In genomic region chr16:38131041-38131440, GRCm38 (mm10) we compare ENCODE assay signal across 15 mouse cellular contexts. TPM values are rescaled to one million over a fixed set of nuclear protein-coding genes. Genes with fewer than 3 reads are reported as not detected.
DNase-seq lines count a peak whose midpoint lies in the region; ATAC-seq and TF ChIP-seq lines count a peak whose summit lies in the region.
"Had no signal": no experiment of that assay in that cellular context is flagged by ENCODE, and none has a peak within 500 bp of the region (broad histone marks: within the 10 kb centered on the region; RNA-seq: fewer than 3 reads in every experiment).

No protein-coding gene starts in this region.

- no peaks in the 10 kb centered on the region for H3K9me3 ChIP-seq in heart, embryonic 15.5 days (replicated peaks)
- no peaks in the 10 kb centered on the region for H3K9me3 ChIP-seq in lung, embryonic 15.5 days
- no peaks in the 10 kb centered on the region for H3K9me3 ChIP-seq in CH12.LX (replicated peaks; ENCODE audit: low read length)
- H3K9me3 ChIP-seq: hindbrain, embryonic 15.5 days; limb, embryonic 13.5 days; midbrain, embryonic 12.5 days had no signal

- in situ Hi-C loops in CH12.LX (cut with MboI; ENCODE audit: low pct_ligation_motif_present, low pct_unique_long_range_greater_than_20kb, low sequenced_read_pairs) = no loop called here

- H3K36me3 ChIP-seq in heart, embryonic 15.5 days = no peaks in the 10 kb centered on the region
- no peaks in the 10 kb centered on the region for H3K36me3 ChIP-seq in lung, embryonic 15.5 days
- H3K36me3 ChIP-seq in CH12.LX (replicated peaks in 1 of 2; ENCODE audit: control insufficient read depth in 1 of 2, insufficient read depth in 1 of 2, low read length in 1 of 2) = peaks cover 0 to 21% of the 10 kb centered on the region in 2 experiments
- no peaks in the 10 kb centered on the region for H3K36me3 ChIP-seq in macrophage (ENCODE audit: inconsistent target)
- H3K36me3 ChIP-seq: hindbrain, embryonic 15.5 days; midbrain, embryonic 12.5 days had no signal

- DNase-seq in heart, adult 8-10 months (ENCODE audit: low spot score) = no peak
- no peak for DNase-seq in lung, adult 2 months
- no peak for DNase-seq in CH12.LX (ENCODE audit: extremely low read depth)
- no peak for DNase-seq in adrenal gland, adult 18-20 months (ENCODE audit: low spot score in 2 of 2)
- DNase-seq: cerebellum, adult 9-11 months; gastrocnemius, postnatal 14 days; kidney, postnatal 25 days; right cerebral cortex, postnatal 4 days had no signal

- TF ChIP-seq CTCF in lung, adult 2 months (IDR thresholded peaks at IDR 0.05; ENCODE audit: insufficient read depth, low read length) = no peak
- no peak for TF ChIP-seq CTCF in CH12.LX (conservative IDR thresholded peaks at IDR 0.05 in 1 of 2, IDR thresholded peaks at IDR 0.05 in 1 of 2; ENCODE audit: low read depth in 2 of 2, low read length in 2 of 2)

- H3K4me3 ChIP-seq in heart, embryonic 15.5 days = no peak overlapping the region
- H3K4me3 ChIP-seq in lung, embryonic 15.5 days = no peak overlapping the region
- no peak overlapping the region for H3K4me3 ChIP-seq in lung, adult 2 months (replicated peaks; ENCODE audit: extremely low read depth, low read depth, low read length)
- H3K4me3 ChIP-seq in CH12.LX (replicated peaks in 1 of 3; ENCODE audit: low read depth in 2 of 3, low read length in 2 of 3, poor library complexity in 1 of 3) (peak overlapping the region in 2 of 3 experiments; percentile 34 to 60), macrophage (ENCODE audit: inconsistent target) (no peak overlapping the region)
- H3K4me3 ChIP-seq: hindbrain, embryonic 15.5 days; limb, embryonic 13.5 days; midbrain, embryonic 12.5 days had no signal

- H3K79me2 ChIP-seq in CH12.LX (replicated peaks; ENCODE audit: control insufficient read depth, extremely low read depth, insufficient read depth, poor library complexity, severe bottlenecking) = peaks cover 42% of the 10 kb centered on the region
- H3K79me2 ChIP-seq in macrophage (ENCODE audit: inconsistent target) = peaks cover 100% of the 10 kb centered on the region

- no peak for TF ChIP-seq EP300 in CH12.LX (IDR thresholded peaks at IDR 0.05; ENCODE audit: low read length)

- peaks cover 49% of the 10 kb centered on the region for H3K4me1 ChIP-seq in heart, embryonic 15.5 days (replicated peaks)
- peaks cover 45% of the 10 kb centered on the region for H3K4me1 ChIP-seq in lung, embryonic 15.5 days
- peaks cover 21% of the 10 kb centered on the region for H3K4me1 ChIP-seq in lung, adult 2 months (ENCODE audit: control insufficient read depth, insufficient read depth, low read length)
- H3K4me1 ChIP-seq in CH12.LX (ENCODE audit: control insufficient read depth in 1 of 2, insufficient read depth in 2 of 2) = peaks cover 9 to 49% of the 10 kb centered on the region in 2 experiments

- dilution Hi-C loops in CH12.LX (cut with MboI; ENCODE audit: extremely low pct_ligation_motif_present, extremely low pct_unique_long_range_greater_than_20kb, low sequenced_read_pairs) = no loop called here

- no peak overlapping the region for H3K4me2 ChIP-seq in heart, embryonic 15.5 days
- no peak overlapping the region for H3K4me2 ChIP-seq in lung, embryonic 15.5 days
- peak overlapping the region; percentile 84 for H3K4me2 ChIP-seq in CH12.LX (ENCODE audit: insufficient read depth, low read depth, poor library complexity, severe bottlenecking)
- H3K4me2 ChIP-seq: limb, embryonic 13.5 days; midbrain, embryonic 12.5 days had no signal

- TF ChIP-seq RAD21 in CH12.LX (IDR thresholded peaks at IDR 0.05; ENCODE audit: low read depth, low read length) = no peak

- WGBS in heart, embryonic 15.5 days = 72% methylated on average over 3 of the region's 3 CpGs
- 77% methylated on average over 3 of the region's 3 CpGs for WGBS in lung, embryonic 15.5 days
- WGBS in lung, adult 2 months = 49% methylated on average over 3 of the region's 3 CpGs
- WGBS in macrophage (ENCODE audit: missing documents) = 65% methylated on average over 3 of the region's 3 CpGs

- H3K9ac ChIP-seq in heart, embryonic 15.5 days = no peak overlapping the region
- no peak overlapping the region for H3K9ac ChIP-seq in lung, embryonic 15.5 days
- H3K9ac ChIP-seq in CH12.LX (ENCODE audit: insufficient read depth, low read depth) = peak overlapping the region; percentile 95
- H3K9ac ChIP-seq: hindbrain, embryonic 15.5 days; limb, embryonic 13.5 days; midbrain, embryonic 12.5 days had no signal

- H3K27ac ChIP-seq in heart, embryonic 15.5 days = 0 out of 2 replicates have a peak overlapping the region, but pooled peaks have one; percentile 20
- 0 out of 2 replicates have a peak overlapping the region, but pooled peaks have one; percentile 6 for H3K27ac ChIP-seq in lung, embryonic 15.5 days
- H3K27ac ChIP-seq in CH12.LX (ENCODE audit: insufficient read depth, low read depth) (no peak overlapping the region), macrophage (peak overlapping the region; percentile 54)
- H3K27ac ChIP-seq: hindbrain, embryonic 15.5 days; limb, embryonic 13.5 days had no signal

- TF ChIP-seq POLR2A in lung, adult 2 months (IDR thresholded peaks at IDR 0.05; ENCODE audit: borderline replicate concordance, extremely low read depth, low read depth, low read length) = no peak
- no peak for TF ChIP-seq POLR2A in CH12.LX (IDR thresholded peaks at IDR 0.05; ENCODE audit: low read depth, low read length)

- no peak for ATAC-seq in heart, embryonic 15.5 days (replicated peaks; ENCODE audit: insufficient number of reproducible peaks, insufficient read depth, low FRiP score, low read depth)
- no peak for ATAC-seq in lung, embryonic 15.5 days (ENCODE audit: borderline replicate concordance, extremely low read depth, low FRiP score, low TSS enrichment)
- ATAC-seq in megakaryocyte progenitor cell, adult 5-6 weeks (replicated peaks; ENCODE audit: poor library complexity) = no peak; the same call in 1 of the 2 replicates

- H3K27me3 ChIP-seq in heart, embryonic 15.5 days = no peaks in the 10 kb centered on the region
- no peaks in the 10 kb centered on the region for H3K27me3 ChIP-seq in lung, embryonic 15.5 days
- H3K27me3 ChIP-seq in CH12.LX (replicated peaks) = no peaks in the 10 kb centered on the region
- H3K27me3 ChIP-seq: hindbrain, embryonic 15.5 days; limb, embryonic 13.5 days; midbrain, embryonic 12.5 days had no signal

TF ChIP-seq in CH12.LX, 34 proteins besides CTCF, POLR2A, EP300 and RAD21:
- TF ChIP-seq MAX (IDR thresholded peaks at IDR 0.05; ENCODE audit: low read length) (no peak), NRF1 (IDR thresholded peaks at IDR 0.05; ENCODE audit: low read depth, low read length) (no peak), ZKSCAN1 (IDR thresholded peaks at IDR 0.05; ENCODE audit: borderline replicate concordance, low read depth, low read length) (no peak), IRF4 (IDR thresholded peaks at IDR 0.05; ENCODE audit: low read depth, low read length) (no peak), NELFE (IDR thresholded peaks at IDR 0.05; ENCODE audit: low read depth, low read length) (no peak), RCOR1 (conservative IDR thresholded peaks at IDR 0.05; ENCODE audit: low read depth, low read length) (no peak), ZNF384 (IDR thresholded peaks at IDR 0.05; ENCODE audit: low read depth, low read length) (no peak)

RNA-seq across cellular contexts. Expression of gene Gsk3b, which starts 42.2 kb away (rescaled TPM):
- 38.2 and 40.0 TPM in 2 replicates for polyA plus RNA-seq in heart, embryonic 15.5 days (2015; fragmentation: Nextera tagmentation; extraction: Ambion mirVana)
- total RNA-seq in heart, adult 8-10 months (2022) = 10 to 100 TPM; 48.8 to 54.3 (median 53.0) TPM
- polyA plus RNA-seq in lung, embryonic 15.5 days (2015; fragmentation: Nextera tagmentation; extraction: Ambion mirVana) = 51.1 and 52.7 TPM in 2 replicates
- polyA plus RNA-seq in lung, adult 2 months (2012; rRNA removed) = 18.6 and 20.8 TPM in 2 replicates
- total RNA-seq in CH12.LX (2012; rRNA removed) = 15.5 and 15.9 TPM in 2 replicates
- total RNA-seq in CH12.LX (2014; rRNA removed) = 6.1 and 6.8 TPM in 2 replicates
- 27.4 and 30.8 TPM in 2 replicates for polyA plus RNA-seq in CH12.LX (2012; ENCODE audit: insufficient read length, low read depth)
- 100 to 1,000 TPM in 23 of 26 experiments, 10 to 100 TPM in 3; 89.0 to 203 (median 163) TPM for total RNA-seq in macrophage (2018; cell fraction: chromatin; rRNA removed)
- total RNA-seq in macrophage (2018; cell fraction: cytosol; rRNA removed) = 10 to 100 TPM; 60.3 to 87.0 (median 71.8) TPM
- total RNA-seq in macrophage (2018; cell fraction: nucleus; rRNA removed) = 100 to 1,000 TPM in 15 of 26 experiments, 10 to 100 TPM in 11; 77.4 to 155 (median 101) TPM
- 31.4 to 45.3 TPM (median 38.2 TPM) in 3 replicates for polyA plus RNA-seq in macrophage (2018)
- total RNA-seq in megakaryocyte progenitor cell, adult 5-6 weeks (2015) = 43.8 and 49.7 TPM in 2 replicates
- 20.1 and 23.5 TPM in 2 replicates for total RNA-seq in megakaryocyte progenitor cell, adult 5-6 weeks (2017)
- total RNA-seq in adrenal gland, adult 18-20 months (2021) = 10 to 100 TPM; 57.1 to 70.4 TPM

Comparison
In these comparisons a context has a peak if more than half of its experiments do, and no peak if none do; other contexts are left out.
1. H3K4me3 ChIP-seq: peak in CH12.LX (2 of 3); none in heart, embryonic 15.5 days (single experiment), lung, embryonic 15.5 days (single experiment), lung, adult 2 months (single experiment) and macrophage (single experiment).